ENCODE assay signal across 9 mouse cellular contexts in the genomic region with DNA sequence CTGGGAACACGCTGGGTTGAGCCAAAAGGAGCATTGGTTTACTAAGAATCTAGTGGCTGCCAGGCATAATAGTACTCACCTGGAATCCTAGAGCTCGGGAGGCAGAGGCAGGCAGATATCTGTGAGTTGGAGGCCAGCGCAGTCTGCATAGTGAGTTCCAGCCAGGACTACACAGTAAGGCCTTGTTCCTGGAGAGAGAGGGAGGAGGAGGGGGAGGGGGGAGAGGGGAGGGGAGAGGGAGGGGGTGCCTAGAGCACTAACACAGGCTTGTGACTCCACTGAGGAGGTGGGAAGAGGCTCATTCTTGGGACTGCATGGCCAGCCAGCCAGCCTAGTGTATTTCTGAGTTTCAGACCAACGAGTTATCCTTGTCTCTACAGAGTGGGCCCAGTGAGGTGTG.
DNase-seq lines count a peak whose midpoint lies in the region; ATAC-seq and TF ChIP-seq lines count a peak whose summit lies in the region.
"Had no signal": no experiment of that assay in that cellular context is flagged by ENCODE, and none has a peak within 500 bp of the region (broad histone marks: within the 10 kb centered on the region; RNA-seq: fewer than 3 reads in every experiment).

No protein-coding gene starts in this region.

- no peak for ATAC-seq in kidney, postnatal 0 days (replicated peaks; ENCODE audit: low FRiP score, low read depth)
- no peak for ATAC-seq in liver, embryonic 12.5 days

- 0 out of 2 replicates have a peak overlapping the region, but pooled peaks have one; percentile 0 for H3K27ac ChIP-seq in kidney, postnatal 0 days
- peak overlapping the region; percentile 35 for H3K27ac ChIP-seq in embryonic facial prominence, embryonic 10.5 days (replicated peaks)
- H3K27ac ChIP-seq in liver, embryonic 12.5 days = peak overlapping the region; percentile 54; the same call in 1 of the 2 replicates
- H3K27ac ChIP-seq: liver, embryonic 14.5 days had no signal

- no peak overlapping the region for H3K4me3 ChIP-seq in kidney, postnatal 0 days (replicated peaks; ENCODE audit: low read depth, low read length)
- H3K4me3 ChIP-seq in embryonic facial prominence, embryonic 10.5 days = no peak overlapping the region
- no peak overlapping the region for H3K4me3 ChIP-seq in liver, embryonic 12.5 days

- H3K9ac ChIP-seq in kidney, postnatal 0 days (ENCODE audit: low read depth, low read length) = no peak overlapping the region
- H3K9ac ChIP-seq in liver, embryonic 12.5 days = no peak overlapping the region
- H3K9ac ChIP-seq: liver, embryonic 14.5 days had no signal

- no peak overlapping the region for H3K4me2 ChIP-seq in kidney, postnatal 0 days (ENCODE audit: low read length)
- no peak overlapping the region for H3K4me2 ChIP-seq in liver, embryonic 12.5 days

- peaks cover 10% of the 10 kb centered on the region; the same call in 1 of the 2 replicates for H3K4me1 ChIP-seq in kidney, postnatal 0 days (replicated peaks; ENCODE audit: insufficient read depth, low read length)
- H3K4me1 ChIP-seq in embryonic facial prominence, embryonic 10.5 days = peaks cover 30% of the 10 kb centered on the region
- H3K4me1 ChIP-seq in liver, embryonic 12.5 days = peaks cover 19% of the 10 kb centered on the region

- no peak for TF ChIP-seq CTCF in kidney, postnatal 0 days (IDR thresholded peaks at IDR 0.05; ENCODE audit: low read depth)

- no peaks in the 10 kb centered on the region for H3K9me3 ChIP-seq in kidney, postnatal 0 days (replicated peaks; ENCODE audit: low read length)
- no peaks in the 10 kb centered on the region for H3K9me3 ChIP-seq in embryonic facial prominence, embryonic 10.5 days
- H3K9me3 ChIP-seq in liver, embryonic 12.5 days (replicated peaks) = no peaks in the 10 kb centered on the region

- no peak for DNase-seq in kidney, postnatal 0 days (ENCODE audit: low spot score)
- no peak for DNase-seq in kidney, postnatal 10 days
- peak; percentile 38 for DNase-seq in ES-CJ7 (ENCODE audit: low read depth, low spot score)
- no peak for DNase-seq in embryonic facial prominence, embryonic 10.5 days (ENCODE audit: low spot score)
- DNase-seq in thymus, postnatal 10 days (ENCODE audit: low spot score in 2 of 2) = no peak
- DNase-seq in gastrocnemius, adult 18-20 months (ENCODE audit: low spot score) = no peak

- H3K36me3 ChIP-seq in kidney, postnatal 0 days (ENCODE audit: insufficient read depth, low read length) = no peaks in the 10 kb centered on the region
- no peaks in the 10 kb centered on the region for H3K36me3 ChIP-seq in embryonic facial prominence, embryonic 10.5 days (replicated peaks)
- H3K36me3 ChIP-seq in liver, embryonic 12.5 days = no peaks in the 10 kb centered on the region
- H3K36me3 ChIP-seq: G1E had no signal

- WGBS in kidney, postnatal 0 days = 79% methylated on average over 4 of the region's 4 CpGs
- WGBS in embryonic facial prominence, embryonic 10.5 days = 78% methylated on average over 4 of the region's 4 CpGs
- WGBS in liver, embryonic 12.5 days (ENCODE audit: insufficient replicate concordance) = 64% methylated on average over 4 of the region's 4 CpGs

- no peaks in the 10 kb centered on the region for H3K27me3 ChIP-seq in kidney, postnatal 0 days (ENCODE audit: insufficient read depth, low read length)
- peaks cover 39% of the 10 kb centered on the region for H3K27me3 ChIP-seq in embryonic facial prominence, embryonic 10.5 days (replicated peaks; ENCODE audit: low read depth, poor library complexity, severe bottlenecking)
- peaks cover 15% of the 10 kb centered on the region for H3K27me3 ChIP-seq in liver, embryonic 12.5 days (replicated peaks)

Comparison
In these comparisons a context has a peak if more than half of its experiments do, and no peak if none do; other contexts are left out.
1. H3K27ac ChIP-seq: peak in every context shown above with its lines; median percentile 54 in liver, embryonic 12.5 days; 35 in embryonic facial prominence, embryonic 10.5 days; 0 in kidney, postnatal 0 days.